Mouse (Mus musculus): Measurements from ENCODE around the gene Toporsl. TPM values are rescaled to one million over a fixed set of nuclear protein-coding genes. Genes with fewer than 3 reads are reported as not detected.

Gene Toporsl
- 2.4 TPM for polyA plus RNA-seq (2014; fragmentation: Illumina TruSeq; extraction: RNeasy Lipid Tissue Mini Kit (QIAGEN cat#74804); ENCODE audit: low read depth, low replicate concordance)

DNA sequence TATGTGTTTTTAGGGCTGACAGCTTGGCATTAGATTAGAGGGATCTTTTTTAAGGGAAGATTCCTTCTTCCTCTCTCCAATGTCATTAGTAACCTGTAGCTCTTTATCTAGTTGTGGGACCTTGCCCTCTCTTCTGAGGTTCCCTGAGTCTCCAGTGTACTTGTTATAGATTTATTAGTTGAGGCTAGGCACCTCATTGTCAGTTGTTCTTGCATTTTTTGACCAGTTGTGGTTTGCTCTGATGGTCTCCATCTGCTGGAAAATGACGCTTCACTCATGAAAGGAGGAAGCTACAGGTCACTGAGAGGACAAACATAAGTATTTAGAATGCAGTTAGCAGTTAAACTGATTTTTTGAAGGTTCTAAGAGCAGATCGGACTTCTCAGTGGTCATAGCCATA, at the start of gene Toporsl:
Toporsl (plus strand) TSS at position 348 of the 400 bp plus-strand sequence.

Other genes starting within 250 kb of the Toporsl start
- gene Smc2, start 157.0 kb upstream of the Toporsl start, polyA plus RNA-seq (2014; fragmentation: Illumina TruSeq; extraction: RNeasy Lipid Tissue Mini Kit (QIAGEN cat#74804); ENCODE audit: low read depth, low replicate concordance): 3.4 TPM
- not detected for gene Vma21-ps, start 99.0 kb upstream of the Toporsl start, polyA plus RNA-seq (2014; fragmentation: Illumina TruSeq; extraction: RNeasy Lipid Tissue Mini Kit (QIAGEN cat#74804); ENCODE audit: low read depth, low replicate concordance)
- gene Olfr275, start 218.3 kb downstream of the Toporsl start, polyA plus RNA-seq (2014; fragmentation: Illumina TruSeq; extraction: RNeasy Lipid Tissue Mini Kit (QIAGEN cat#74804); ENCODE audit: low read depth, low replicate concordance): not detected

Data from adipose tissue, adult 10 weeks (tissue).